Mouse (Mus musculus): ENCODE data around the gene Mad2l2. TPM values are rescaled to one million over a fixed set of nuclear protein-coding genes. Genes with fewer than 3 reads are reported as not detected.

The Mad2l2 gene
- 10 to 100 TPM; 19.8 to 22.1 TPM for total RNA-seq (2021)
- long read RNA-seq, experiment 1, transcript Mad2l2-201 (8 exons, 1,535 nt): major isoform, 12 of 18 reads
- long read RNA-seq, experiment 1, partial matches to known transcripts: 1 of 18 reads
- long read RNA-seq, experiment 1, other reads (novel, unspliced or antisense): 2 of 18 reads
- long read RNA-seq, experiment 2, transcript Mad2l2-201 (8 exons, 1,535 nt): major isoform, 16 of 32 reads
- long read RNA-seq, experiment 2, partial matches to known transcripts: 3 of 32 reads
- long read RNA-seq, experiment 2, other reads (novel, unspliced or antisense): 8 of 32 reads

DNA sequence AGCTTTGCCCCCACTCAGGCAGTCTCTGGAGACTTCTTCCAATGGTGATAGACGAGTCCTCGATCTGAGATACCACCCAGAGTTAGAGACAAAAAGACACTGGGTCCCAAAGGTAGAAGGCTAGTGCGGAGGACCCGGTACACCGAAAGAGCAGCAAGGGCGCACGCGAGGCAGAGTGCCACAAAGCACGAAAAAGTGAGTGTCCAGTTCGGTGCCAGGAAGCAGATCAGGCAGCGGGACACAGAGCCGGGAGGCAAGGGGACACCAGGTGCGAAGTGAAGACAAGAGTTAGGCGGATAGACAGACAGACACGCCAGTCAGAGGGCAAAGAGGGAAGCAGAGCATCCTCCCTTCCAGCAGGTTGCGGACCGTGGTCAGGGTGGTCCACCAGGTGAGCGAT, at the start of gene Mad2l2:
Gene Mad2l2 (plus strand): TSS at position 252 of the 400 bp plus-strand sequence.
- DNase-seq (ENCODE audit: low spot score in 2 of 2): no peak

GRCm38 (mm10) chr4:148080597-148080973, 49.6 kb upstream of the Mad2l2 start:
- DNase-seq (ENCODE audit: low spot score in 2 of 2): peak in 1 of 2 experiments; percentile 55

DNA sequence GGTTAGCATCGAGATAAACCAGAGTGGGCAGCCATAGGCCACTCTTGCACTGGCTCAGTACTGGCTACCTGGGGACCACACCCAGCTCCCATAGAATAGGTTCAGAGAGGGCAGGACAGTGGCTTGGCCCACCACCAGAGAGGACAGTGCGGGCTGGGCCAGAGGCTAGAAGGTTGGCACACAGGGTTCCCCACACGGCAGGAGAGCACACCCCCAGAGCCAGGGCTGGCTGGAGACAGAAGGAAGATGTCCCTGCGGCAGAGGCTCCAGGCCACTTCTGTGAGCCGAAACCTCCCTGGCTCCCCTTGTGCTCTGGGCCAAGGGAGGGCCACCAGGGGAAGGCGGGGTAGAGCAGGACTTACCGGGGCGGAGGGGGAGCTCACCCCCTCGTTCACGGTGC, 49.0 kb upstream of the Mad2l2 start:
- no peak for DNase-seq (ENCODE audit: low spot score in 2 of 2)

DNA sequence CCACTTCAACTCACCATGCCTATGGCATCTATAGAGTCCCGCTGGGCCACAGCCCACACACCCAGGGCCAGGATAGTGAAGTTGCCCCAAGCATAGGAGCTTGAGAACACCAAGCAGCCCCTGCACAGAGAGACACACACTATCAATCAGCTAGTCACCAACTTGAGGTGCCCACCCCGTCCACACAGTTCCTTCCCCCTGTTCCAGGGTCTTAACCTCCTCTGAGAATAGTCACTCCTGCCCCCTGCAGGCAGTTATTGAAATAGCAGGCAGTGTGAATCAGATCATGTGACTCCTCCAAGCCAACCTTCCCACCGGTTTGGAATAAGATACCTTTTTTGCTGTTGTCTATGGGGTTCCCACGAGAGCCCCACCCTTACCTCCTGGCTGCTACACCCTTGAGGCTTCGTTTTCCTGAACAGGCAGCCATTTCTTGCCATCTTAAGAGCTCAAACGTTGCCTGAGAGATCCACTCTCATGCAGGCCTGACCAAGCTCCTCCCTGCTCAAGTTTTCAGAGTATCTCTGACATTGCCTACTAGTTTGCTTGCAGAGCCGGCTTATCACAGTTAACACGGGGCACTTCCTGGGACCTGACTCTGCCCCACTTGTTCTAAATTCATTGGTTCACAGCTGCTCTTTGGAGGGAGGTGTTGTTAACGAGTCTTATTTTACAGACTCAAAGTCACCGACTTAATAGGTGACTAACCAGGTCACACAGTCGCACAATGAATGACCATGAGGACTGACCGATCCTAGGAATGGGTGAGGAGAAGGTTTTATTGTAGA, 47.7 kb upstream of the Mad2l2 start:
- DNase-seq (ENCODE audit: low spot score in 2 of 2): peak; percentile 57 to 64

DNA sequence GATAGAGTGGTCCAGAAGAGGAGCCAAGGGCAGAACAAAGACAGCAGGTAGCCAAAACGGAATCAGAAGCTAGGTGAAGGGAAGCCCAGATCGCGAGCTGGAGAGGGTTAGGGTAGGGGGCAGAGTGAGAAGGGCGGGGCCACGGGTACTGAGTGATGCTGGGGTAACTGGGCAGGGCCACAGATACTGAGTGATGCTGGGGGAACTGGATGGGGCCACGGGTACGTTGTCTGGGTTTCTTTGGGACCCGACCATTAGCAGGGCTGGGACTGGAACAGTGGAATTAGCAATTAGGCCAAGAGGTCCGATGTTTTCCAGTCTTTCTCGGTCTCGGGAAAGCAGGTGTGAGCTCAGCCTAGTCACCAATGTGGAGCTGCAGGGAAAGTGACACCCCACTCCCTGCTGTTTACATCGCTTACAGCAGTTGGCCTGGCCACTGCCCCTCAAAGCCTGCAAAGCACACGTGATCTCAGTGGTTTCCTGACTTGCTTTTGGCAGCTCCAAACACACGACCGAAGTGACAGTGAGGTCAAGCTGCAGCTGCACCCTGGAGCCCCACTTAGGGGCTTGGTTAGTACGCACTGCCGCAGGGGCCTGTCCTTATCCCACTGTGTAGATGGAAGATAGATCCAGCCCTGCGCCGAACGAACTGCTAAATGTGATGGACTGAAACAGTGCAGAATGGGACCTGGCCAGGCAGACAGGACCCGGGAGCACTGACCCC, 46.8 kb upstream of the Mad2l2 start:
- no peak for DNase-seq (ENCODE audit: low spot score in 2 of 2)

- DNase-seq (ENCODE audit: low spot score in 2 of 2): no peak
These were observed 45.9 kb upstream of the Mad2l2 start for GRCm38 (mm10) chr4:148084261-148084714.

DNA sequence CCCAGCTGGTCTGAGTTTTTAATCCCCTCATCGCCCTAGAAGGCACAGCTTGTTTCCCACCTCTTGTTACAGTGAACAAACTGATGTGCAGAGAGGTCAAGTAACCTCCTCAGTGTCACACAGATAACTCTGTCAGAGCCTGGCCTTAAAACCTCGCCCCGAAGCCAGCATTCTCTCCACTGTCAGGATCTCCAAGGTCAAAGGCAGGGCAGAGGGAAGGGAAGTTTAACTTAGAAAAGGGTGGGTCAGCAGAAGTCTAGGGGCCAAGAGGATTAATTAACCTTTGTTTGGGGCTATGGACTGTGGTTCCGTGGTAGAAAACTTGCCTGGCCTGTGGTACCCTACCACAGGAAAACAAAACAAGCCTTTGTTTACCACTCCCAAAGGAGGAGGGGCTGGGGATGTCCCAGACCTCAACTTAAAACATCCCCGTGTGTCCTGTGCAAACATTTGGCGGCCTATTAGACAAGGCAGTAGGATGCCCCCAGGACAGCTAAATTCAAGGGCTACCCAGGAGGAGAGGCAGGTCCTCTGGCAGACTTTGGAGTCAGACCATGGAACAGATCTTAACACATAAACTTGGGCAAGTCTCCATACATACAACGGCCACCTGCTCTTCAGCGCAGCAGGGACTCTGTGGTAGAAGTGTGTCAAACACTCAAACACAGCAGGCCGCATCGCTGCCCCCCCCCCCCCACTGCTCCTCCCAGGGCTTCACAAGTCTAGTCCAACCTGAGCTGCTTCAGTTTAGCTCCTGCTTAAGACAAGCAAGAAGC, 44.9 kb upstream of the Mad2l2 start:
- no peak for DNase-seq (ENCODE audit: low spot score in 2 of 2)

GRCm38 (mm10) chr4:148085907-148086305, 44.3 kb upstream of the Mad2l2 start:
- no peak for DNase-seq (ENCODE audit: low spot score in 2 of 2)

GRCm38 (mm10) chr4:148087091-148087906, 42.9 kb upstream of the Mad2l2 start:
- DNase-seq (ENCODE audit: low spot score in 2 of 2): no peak

DNA sequence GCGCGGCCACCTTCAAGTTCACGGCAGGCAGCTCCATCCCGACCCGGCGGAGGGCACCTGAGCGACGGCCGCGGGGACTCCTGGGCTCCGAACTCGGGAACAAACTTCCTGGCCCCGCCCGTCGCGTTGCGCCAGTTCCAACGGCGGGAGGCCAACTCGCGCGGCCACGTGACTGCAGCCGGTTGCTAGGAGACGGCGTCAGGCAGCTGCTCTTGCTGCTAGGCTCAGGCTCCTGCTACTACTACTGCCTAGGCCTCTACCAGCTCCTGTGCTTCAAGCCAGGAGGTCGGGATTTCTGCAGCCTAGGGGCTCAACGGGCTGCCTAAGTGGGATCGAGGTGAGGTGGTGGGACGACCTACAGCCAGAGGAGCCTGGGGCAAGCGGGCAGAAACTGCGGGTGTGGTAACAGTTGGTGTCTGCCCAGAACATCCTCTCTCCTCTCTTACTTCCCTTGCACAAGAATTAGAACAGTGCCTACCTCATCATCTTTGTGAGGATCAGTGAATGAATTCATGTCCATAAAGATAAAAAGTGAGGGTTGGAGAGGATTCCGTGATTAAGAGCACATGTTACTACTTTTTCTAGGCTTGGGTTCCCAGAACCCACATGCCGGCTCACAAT, 42.2 kb upstream of the Mad2l2 start, which contains the start of gene Agtrap:
Gene Agtrap (minus strand): TSS at position 125 of the 621 bp plus-strand sequence.
- DNase-seq (ENCODE audit: low spot score in 2 of 2): peak; percentile 89 to 95

DNA sequence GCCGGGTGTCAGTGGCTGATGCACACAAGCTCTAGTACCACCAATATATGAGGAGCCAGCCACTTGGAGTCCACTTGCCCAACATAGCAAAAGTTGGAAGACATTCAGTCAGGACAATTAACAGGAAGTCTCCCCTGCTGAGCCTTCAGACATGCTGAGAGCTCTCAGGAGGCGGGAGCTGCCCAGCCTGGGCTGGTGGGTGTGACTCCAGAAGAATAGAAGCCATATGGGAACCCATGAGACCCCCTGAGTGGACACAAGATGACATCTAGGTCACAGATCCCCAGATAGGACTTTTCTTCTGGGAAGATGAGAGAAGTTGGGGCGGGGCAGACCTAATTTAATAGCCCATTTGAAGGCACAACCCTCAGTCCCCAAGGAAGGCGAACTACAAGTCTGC, 41.0 kb upstream of the Mad2l2 start:
- no peak for DNase-seq (ENCODE audit: low spot score in 2 of 2)

- DNase-seq (ENCODE audit: low spot score in 2 of 2): no peak
These were observed 39.0 kb upstream of the Mad2l2 start for GRCm38 (mm10) chr4:148091181-148091580.

DNA sequence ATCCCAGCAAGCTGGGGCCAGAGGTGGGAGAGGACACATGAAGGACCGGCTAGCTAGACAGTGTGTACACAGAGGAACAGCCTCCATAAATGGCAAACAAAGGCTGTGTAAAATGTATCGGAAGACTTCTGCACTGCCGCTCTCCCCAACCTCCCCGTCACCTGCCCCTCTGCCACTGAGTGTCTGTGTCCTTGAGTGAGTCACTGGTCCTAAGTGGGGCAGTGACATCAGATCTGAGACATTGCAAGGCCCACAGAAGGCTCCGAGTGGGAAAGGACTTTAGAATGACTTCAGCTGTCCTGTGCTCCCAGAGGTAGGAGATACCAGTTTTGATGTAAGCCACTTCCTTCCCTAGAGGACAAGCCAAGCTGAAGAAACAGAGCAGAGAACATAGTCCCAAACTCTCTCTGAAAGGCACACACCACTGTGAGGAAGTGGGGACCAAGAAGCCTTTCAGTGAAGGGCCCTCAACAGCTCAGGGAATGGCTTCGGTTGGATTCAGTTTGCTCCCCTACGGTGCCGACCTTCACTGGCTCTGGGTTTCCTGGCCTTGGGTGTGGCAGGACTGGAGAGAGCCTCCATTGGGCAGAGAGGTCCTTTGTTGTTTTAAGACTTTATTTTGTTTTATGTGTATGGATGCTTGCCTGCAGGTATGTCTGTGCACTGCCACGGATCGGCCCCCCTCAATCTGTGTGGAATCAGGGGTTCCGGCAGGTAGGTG, 37.5 kb upstream of the Mad2l2 start:
- DNase-seq (ENCODE audit: low spot score in 2 of 2): no peak

DNA sequence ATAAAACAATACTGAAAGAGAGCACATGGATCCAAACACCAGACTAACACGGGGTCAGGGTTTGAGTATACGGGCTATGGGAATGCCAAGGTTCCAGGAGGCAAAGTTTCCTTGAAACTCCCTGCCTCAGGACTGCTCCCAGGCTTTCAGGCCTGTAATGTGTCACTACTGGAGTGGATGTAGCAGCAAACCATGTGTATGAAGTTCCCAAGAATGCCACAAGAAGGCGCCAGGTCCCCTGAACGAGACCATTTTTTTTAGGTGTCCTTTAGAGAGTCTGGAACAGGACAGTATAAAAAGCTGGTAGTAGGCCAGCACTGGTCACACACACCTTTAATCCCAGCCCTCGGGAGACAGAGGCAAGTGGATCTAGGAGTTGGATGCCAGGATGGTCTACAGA, 36.0 kb upstream of the Mad2l2 start:
- no peak for DNase-seq (ENCODE audit: low spot score in 2 of 2)

DNA sequence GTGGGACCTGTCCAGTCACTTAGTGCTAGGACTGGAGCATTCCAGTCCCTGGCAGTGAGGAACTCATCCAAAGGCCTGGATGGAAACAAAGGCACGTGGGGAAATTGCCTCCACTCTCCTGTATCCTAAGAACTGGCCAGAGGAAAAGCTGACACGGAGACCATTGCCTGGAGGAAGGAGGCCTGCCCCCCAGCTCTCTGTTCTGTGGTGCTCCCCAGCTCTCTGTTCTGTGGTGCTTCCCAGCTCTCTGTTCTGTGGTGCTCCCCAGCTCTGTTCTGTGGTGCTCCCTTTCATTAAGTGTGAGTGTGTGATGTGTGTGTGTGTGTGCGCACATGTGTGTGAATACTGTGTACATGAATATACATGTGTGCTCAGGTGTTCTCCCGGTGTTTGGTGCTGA, 35.1 kb upstream of the Mad2l2 start:
- no peak for DNase-seq (ENCODE audit: low spot score in 2 of 2)

- no peak for DNase-seq (ENCODE audit: low spot score in 2 of 2)
These were observed 32.2 kb upstream of the Mad2l2 start for GRCm38 (mm10) chr4:148097936-148098335.

DNA sequence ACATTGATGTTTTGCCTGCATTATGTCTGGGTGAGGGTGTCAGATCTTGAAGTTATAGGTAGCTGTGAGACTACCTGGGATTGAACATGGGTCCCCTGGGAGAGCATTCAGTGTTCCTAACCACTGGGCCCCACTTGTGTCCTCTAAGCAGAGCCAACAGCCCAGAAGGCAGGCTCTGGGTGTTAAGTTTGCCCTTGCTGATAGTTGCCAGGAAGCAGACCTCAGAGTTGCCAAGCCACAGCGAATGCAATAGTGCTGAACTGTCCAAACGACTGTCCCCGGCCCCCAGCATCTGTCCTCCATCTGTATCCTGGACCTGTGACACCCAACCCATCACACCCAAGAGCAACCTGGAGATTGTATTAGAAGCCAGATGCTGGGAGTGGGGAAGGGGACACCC, 31.5 kb upstream of the Mad2l2 start:
- no peak for DNase-seq (ENCODE audit: low spot score in 2 of 2)

DNA sequence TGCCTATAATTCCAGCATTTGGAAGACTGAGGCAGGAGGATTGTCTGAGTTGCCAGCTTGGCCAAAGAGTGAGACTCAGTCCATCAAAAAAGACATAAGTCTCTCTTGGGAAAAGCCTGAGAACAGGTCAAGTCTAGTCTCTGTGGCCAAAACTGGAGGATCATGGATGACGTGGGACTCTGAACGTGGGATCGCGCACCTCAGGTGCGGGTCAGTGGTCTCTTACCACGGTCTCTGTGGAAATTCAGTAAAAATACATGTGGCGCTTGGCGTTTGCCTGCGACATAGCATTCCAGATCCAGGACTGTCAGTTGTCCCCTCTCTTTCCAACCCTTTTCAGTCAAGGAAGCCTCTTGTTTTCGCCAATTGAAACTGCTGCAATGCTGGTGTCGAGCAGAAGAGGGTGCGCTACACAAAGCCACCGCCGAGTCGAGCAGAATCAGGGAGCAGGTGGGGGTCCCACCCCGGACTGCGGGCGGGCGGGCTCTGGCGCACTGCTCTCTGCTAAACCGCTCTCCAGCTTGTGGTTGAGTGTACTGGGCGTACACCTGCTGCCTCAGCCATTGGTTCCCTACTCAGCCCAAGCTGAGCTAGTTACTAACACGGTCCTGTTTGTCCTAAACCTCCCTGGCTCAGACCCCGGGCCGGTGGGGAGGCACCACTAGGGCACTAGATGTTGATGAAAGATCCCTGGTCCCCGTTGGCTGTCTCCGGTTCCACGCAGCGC, 28.2 kb upstream of the Mad2l2 start:
- peak; percentile 81 to 85 for DNase-seq (ENCODE audit: low spot score in 2 of 2)

All from layer of hippocampus, postnatal 14 days (tissue).